Mouse (Mus musculus) fat pad, adult 2 months (tissue): ENCODE results near the gene Wdr73.

ENCODE experiments used
- DNase-seq: peaks from one replicate; pipeline ENCODE4 v3.0.0-alpha.2; 2011; ENCODE audit warnings: low read depth, low spot score; ENCODE audit errors: extremely low read depth

The Wdr73 gene

DNA sequence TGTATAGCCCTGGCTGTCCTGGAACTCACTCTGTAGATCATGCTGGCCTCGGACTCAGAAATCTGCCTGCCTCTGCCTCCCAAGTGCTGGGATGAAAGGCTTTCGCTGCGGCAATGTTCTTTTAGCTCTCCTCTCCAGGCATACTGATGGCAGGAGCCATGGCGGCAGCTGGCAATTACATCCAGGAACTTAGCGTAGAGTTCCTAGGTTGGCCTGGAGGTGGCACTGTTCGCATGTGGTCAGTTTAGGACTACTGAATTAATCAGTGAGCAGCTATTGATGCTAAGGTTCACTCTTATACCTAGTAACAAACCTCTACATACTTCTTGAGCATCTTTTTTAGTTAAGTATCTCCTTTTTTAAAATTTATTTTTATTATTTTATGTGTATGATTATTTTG lies 43.9 kb downstream of the Wdr73 start:
- no peak for DNase-seq

DNA sequence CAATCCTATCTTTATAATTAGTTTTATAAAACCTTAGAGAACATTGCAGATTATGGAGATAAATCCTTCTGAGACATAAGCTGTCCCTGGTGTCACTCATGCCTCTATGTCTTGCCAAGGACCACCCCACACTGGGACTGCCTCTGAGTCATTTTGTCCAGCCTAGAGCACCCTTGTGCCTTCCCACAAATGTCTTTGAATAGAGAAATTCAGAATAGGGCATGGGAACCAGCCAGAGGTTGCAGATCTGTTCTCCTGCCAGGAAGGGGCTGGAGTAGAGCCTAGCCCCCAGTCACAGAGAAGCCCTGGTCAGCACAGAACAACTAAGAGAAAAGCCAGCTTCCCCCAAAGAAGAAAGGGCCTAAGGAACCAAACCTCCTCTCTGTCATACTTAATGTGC lies 45.8 kb downstream of the Wdr73 start:
- no peak for DNase-seq

GRCm38 (mm10) chr7:80853218-80853617 lies 47.9 kb downstream of the Wdr73 start:
- no peak for DNase-seq

- DNase-seq = no peak
These were observed 50.5 kb downstream of the Wdr73 start for GRCm38 (mm10) chr7:80850520-80850919.

GRCm38 (mm10) chr7:80849710-80850109 lies 51.4 kb downstream of the Wdr73 start:
- no peak for DNase-seq

- no peak for DNase-seq
These were observed 51.8 kb downstream of the Wdr73 start for GRCm38 (mm10) chr7:80849267-80849666.

DNA sequence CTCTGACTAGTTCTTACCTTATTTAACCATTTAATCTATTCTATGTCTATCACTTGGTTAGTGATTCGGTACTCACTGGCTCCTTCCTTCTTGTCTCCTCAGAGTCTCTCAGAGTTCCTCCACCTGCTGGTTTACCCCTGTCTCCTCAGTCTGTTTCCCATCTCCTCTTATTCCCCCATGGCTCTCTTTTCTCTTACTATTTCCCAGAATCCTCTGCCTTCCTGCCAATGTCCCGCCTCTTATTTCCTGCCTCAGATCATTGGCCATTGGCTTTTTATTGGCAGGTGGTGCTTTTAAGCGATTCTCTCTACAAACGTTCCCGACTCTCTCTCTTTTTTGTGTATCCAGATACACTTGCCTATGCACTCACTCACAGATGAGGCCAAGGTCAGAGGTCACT lies 54.4 kb downstream of the Wdr73 start:
- no peak for DNase-seq

DNA sequence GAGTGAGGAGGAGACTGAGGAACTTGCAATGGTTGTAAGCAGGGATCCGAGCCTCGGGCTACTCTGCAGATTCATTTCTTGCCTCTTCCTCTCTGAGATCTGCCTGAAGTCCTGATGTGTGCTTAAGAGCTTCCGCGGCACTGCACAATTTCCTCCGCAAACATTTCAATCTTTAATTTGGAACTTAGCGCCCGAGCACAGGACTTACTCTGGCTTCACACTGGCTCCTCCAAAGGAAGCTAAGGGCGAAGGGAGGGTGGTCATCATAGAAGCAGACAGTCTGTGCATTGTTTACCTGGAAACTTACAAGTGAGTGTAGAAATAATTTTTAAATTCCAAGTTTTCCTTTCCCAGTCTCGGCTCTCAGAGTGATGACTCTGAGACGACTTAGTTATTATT lies 54.8 kb downstream of the Wdr73 start:
- no peak for DNase-seq

GRCm38 (mm10) chr7:80845621-80846279 lies 55.3 kb downstream of the Wdr73 start:
- DNase-seq = no peak

DNA sequence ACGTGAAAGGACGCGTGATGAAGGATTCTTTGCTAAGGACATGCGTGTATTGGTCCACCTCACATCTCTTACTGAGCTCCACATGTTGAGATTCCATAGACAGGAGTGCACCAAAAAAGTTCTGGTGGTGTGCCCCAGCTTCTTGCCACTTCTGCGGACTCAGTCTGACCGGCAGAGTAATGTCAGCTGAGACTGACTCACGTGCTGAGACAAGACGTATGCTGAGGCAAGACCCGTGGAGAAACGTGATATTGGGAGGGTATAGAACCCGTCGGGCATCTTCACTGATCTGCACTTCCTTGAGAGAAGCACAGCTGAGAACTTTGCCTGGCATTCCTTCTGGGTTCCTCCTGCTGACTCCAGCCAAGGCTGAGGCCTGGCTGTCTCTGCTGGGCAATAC lies 56.4 kb downstream of the Wdr73 start:
- DNase-seq = no peak

DNA sequence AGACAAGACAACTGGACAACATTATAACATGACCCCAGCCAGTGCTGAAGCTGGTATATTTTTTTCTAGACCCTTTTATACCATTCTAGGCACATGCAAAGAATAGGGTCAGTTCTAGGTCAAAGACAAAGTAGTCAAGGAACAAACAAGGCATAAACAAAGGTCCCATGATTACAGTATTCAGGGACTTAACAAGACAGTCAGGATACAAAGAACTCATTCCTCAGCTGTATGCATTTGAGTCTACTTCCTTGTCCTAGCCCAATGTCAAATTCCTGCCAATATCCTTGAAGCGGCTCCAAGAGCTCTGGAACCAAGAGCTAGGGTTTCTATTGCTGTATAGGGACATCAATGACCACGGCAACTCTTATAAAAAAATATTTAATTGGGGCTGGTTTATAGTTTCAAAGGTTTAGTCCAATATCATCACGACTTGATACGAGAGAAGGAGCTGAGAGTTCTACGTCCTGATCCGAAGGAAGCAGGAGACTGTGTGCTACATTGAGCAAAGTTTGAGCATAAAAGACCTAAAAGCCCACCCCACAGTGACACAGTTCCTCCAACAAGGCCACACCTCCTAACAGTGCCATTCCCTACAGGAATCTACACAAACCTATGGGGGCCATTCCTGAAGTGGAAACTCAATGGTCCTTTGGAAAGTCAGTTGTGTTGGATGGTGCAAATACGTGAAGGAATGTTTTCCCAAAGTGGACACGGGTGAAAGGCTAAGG lies 57.0 kb downstream of the Wdr73 start:
- DNase-seq = no peak

- no peak for DNase-seq
These were observed 57.9 kb downstream of the Wdr73 start for GRCm38 (mm10) chr7:80843176-80843575.

DNA sequence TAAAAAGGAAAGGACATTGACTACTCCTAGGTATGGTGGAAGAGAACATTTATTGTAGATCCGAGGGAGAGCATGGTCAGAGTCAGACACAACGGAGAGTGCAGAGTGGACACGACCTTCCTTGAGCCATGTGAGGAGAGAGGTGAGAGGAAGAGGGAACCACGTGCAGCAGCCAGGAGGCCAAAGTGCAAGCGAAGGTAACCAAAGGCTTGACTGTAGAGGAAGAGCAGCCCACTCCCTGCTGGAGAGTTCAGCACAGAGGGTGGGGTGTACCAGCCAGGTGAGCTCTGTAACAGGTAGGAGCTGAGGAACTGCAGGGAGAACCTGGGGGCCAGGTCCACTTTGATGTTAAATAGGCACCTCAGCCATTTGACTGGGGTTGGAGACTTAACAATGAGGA lies 58.9 kb downstream of the Wdr73 start:
- DNase-seq = no peak

- DNase-seq = no peak
These were observed 60.1 kb downstream of the Wdr73 start for GRCm38 (mm10) chr7:80840937-80841336.
